In genomic region chr17:87057486-87058266, GRCm38 (mm10) we compare ENCODE assay signal across 12 mouse cellular contexts. TPM values are rescaled to one million over a fixed set of nuclear protein-coding genes. Genes with fewer than 3 reads are reported as not detected.
DNase-seq lines count a peak whose midpoint lies in the region; ATAC-seq lines count a peak whose summit lies in the region.
"Had no signal": no experiment of that assay in that cellular context is flagged by ENCODE, and none has a peak within 500 bp of the region (broad histone marks: within the 10 kb centered on the region; RNA-seq: fewer than 3 reads in every experiment).

No protein-coding gene starts in this region.

- no peak for ATAC-seq in liver, embryonic 11.5 days (replicated peaks; ENCODE audit: low FRiP score)
- ATAC-seq in embryonic facial prominence, embryonic 15.5 days (ENCODE audit: insufficient number of reproducible peaks, low FRiP score, low TSS enrichment, low read depth), result peak; percentile 89
- no peak for ATAC-seq in hindbrain, embryonic 11.5 days (ENCODE audit: low FRiP score)
- no peak for ATAC-seq in erythroid progenitor cell, adult 5-6 weeks (replicated peaks; ENCODE audit: low FRiP score, poor library complexity, severe bottlenecking)
- ATAC-seq: midbrain, embryonic 13.5 days had no signal

- no peak overlapping the region for H3K4me3 ChIP-seq in liver, embryonic 11.5 days (ENCODE audit: low read depth, low read length)
- H3K4me3 ChIP-seq in embryonic facial prominence, embryonic 15.5 days (replicated peaks), result no peak overlapping the region
- H3K4me3 ChIP-seq in hindbrain, embryonic 11.5 days (ENCODE audit: low read depth, low read length), result no peak overlapping the region
- H3K4me3 ChIP-seq: liver, embryonic 13.5 days; midbrain, embryonic 13.5 days had no signal

- no peaks in the 10 kb centered on the region for H3K9me3 ChIP-seq in liver, embryonic 11.5 days (ENCODE audit: control insufficient read depth, low read length)
- no peaks in the 10 kb centered on the region for H3K9me3 ChIP-seq in embryonic facial prominence, embryonic 15.5 days (replicated peaks)
- H3K9me3 ChIP-seq in hindbrain, embryonic 11.5 days (ENCODE audit: control insufficient read depth, low read length), result no peaks in the 10 kb centered on the region
- H3K9me3 ChIP-seq: liver, embryonic 13.5 days; midbrain, embryonic 13.5 days had no signal

- H3K27me3 ChIP-seq in liver, embryonic 11.5 days (replicated peaks; ENCODE audit: control insufficient read depth, insufficient read depth, low read length), result no peaks in the 10 kb centered on the region
- H3K27me3 ChIP-seq in embryonic facial prominence, embryonic 15.5 days, result no peaks in the 10 kb centered on the region
- no peaks in the 10 kb centered on the region for H3K27me3 ChIP-seq in hindbrain, embryonic 11.5 days (ENCODE audit: control insufficient read depth, insufficient read depth, low read length)
- H3K27me3 ChIP-seq: liver, embryonic 13.5 days; midbrain, embryonic 13.5 days had no signal

- H3K4me1 ChIP-seq in liver, embryonic 11.5 days (replicated peaks; ENCODE audit: control insufficient read depth, insufficient read depth, low read length), result no peaks in the 10 kb centered on the region; the same call in none of the 2 replicates
- H3K4me1 ChIP-seq in embryonic facial prominence, embryonic 15.5 days, result peaks cover 35% of the 10 kb centered on the region
- no peaks in the 10 kb centered on the region for H3K4me1 ChIP-seq in hindbrain, embryonic 11.5 days (replicated peaks; ENCODE audit: control insufficient read depth, insufficient read depth, low read length)

- no peaks in the 10 kb centered on the region for H3K36me3 ChIP-seq in liver, embryonic 11.5 days (ENCODE audit: control insufficient read depth, insufficient read depth, low read length)
- no peaks in the 10 kb centered on the region for H3K36me3 ChIP-seq in embryonic facial prominence, embryonic 15.5 days
- H3K36me3 ChIP-seq in hindbrain, embryonic 11.5 days (ENCODE audit: control insufficient read depth, insufficient read depth, low read length), result no peaks in the 10 kb centered on the region
- H3K36me3 ChIP-seq: liver, embryonic 13.5 days; midbrain, embryonic 13.5 days had no signal

- peak; percentile 34 for DNase-seq in liver
- DNase-seq in liver, embryonic 11.5 days (ENCODE audit: low spot score), result no peak
- peak; percentile 63 to 80 for DNase-seq in heart, adult 9 months (ENCODE audit: low spot score in 2 of 2)
- peak; percentile 45 for DNase-seq in mesoderm, embryonic 11.5 days (ENCODE audit: low read depth, low spot score)
- no peak for DNase-seq in hindbrain, embryonic 11.5 days (ENCODE audit: low spot score)
- no peak for DNase-seq in spleen, postnatal 10 days (ENCODE audit: low spot score in 2 of 2)
- DNase-seq: liver, embryonic 13.5 days; thymus, postnatal 36 days had no signal

- 70% methylated on average over 8 of the region's 8 CpGs for WGBS in liver, embryonic 11.5 days
- WGBS in embryonic facial prominence, embryonic 15.5 days, result 14% methylated on average over 8 of the region's 8 CpGs
- 60% methylated on average over 8 of the region's 8 CpGs for WGBS in hindbrain, embryonic 11.5 days

- no peak overlapping the region for H3K4me2 ChIP-seq in liver, embryonic 11.5 days
- peak overlapping the region; percentile 15; the same call in 1 of the 2 replicates for H3K4me2 ChIP-seq in embryonic facial prominence, embryonic 15.5 days (replicated peaks)
- H3K4me2 ChIP-seq in hindbrain, embryonic 11.5 days (replicated peaks; ENCODE audit: low read depth, low read length), result no peak overlapping the region
- H3K4me2 ChIP-seq: liver, embryonic 13.5 days; midbrain, embryonic 13.5 days had no signal

- H3K9ac ChIP-seq in liver, embryonic 11.5 days (ENCODE audit: low read depth, low read length), result no peak overlapping the region
- no peak overlapping the region for H3K9ac ChIP-seq in embryonic facial prominence, embryonic 15.5 days
- H3K9ac ChIP-seq in hindbrain, embryonic 11.5 days (ENCODE audit: low read depth, low read length), result no peak overlapping the region
- H3K9ac ChIP-seq: liver, embryonic 13.5 days; midbrain, embryonic 13.5 days had no signal

- H3K27ac ChIP-seq in liver, embryonic 11.5 days (ENCODE audit: low read depth, low read length), result no peak overlapping the region
- peak overlapping the region; percentile 82 for H3K27ac ChIP-seq in embryonic facial prominence, embryonic 15.5 days (replicated peaks)
- no peak overlapping the region for H3K27ac ChIP-seq in hindbrain, embryonic 11.5 days (ENCODE audit: low read depth, low read length)
- H3K27ac ChIP-seq: kidney, postnatal 0 days; liver, embryonic 13.5 days; midbrain, embryonic 13.5 days had no signal

RNA-seq across cellular contexts. Expression of gene Cript, which starts 32.3 kb away (rescaled TPM):
- polyA plus RNA-seq in liver, embryonic 11.5 days (2014; fragmentation: Nextera tagmentation; extraction: Ambion mirVana), result 98.6 and 105 TPM in 2 replicates
- 114 and 117 TPM in 2 replicates for polyA plus RNA-seq in embryonic facial prominence, embryonic 15.5 days (2015; fragmentation: Nextera tagmentation; extraction: Ambion mirVana)
- polyA plus RNA-seq in hindbrain, embryonic 11.5 days (2014; fragmentation: Nextera tagmentation; extraction: Ambion mirVana), result 212 and 226 TPM in 2 replicates
- total RNA-seq in erythroid progenitor cell, adult 5-6 weeks (2015; ENCODE audit: low replicate concordance), result 53.3 and 91.8 TPM in 2 replicates
- 37.4 and 51.5 TPM in 2 replicates for total RNA-seq in erythroid progenitor cell, adult 5-6 weeks (2017; ENCODE audit: low replicate concordance)

RNA-seq across cellular contexts. Expression of gene Pigf, which starts 32.5 kb away (rescaled TPM):
- 30.7 and 31.3 TPM in 2 replicates for polyA plus RNA-seq in liver, embryonic 11.5 days (2014; fragmentation: Nextera tagmentation; extraction: Ambion mirVana)
- 25.6 and 28.4 TPM in 2 replicates for polyA plus RNA-seq in embryonic facial prominence, embryonic 15.5 days (2015; fragmentation: Nextera tagmentation; extraction: Ambion mirVana)
- polyA plus RNA-seq in hindbrain, embryonic 11.5 days (2014; fragmentation: Nextera tagmentation; extraction: Ambion mirVana), result 42.3 and 45.2 TPM in 2 replicates
- total RNA-seq in erythroid progenitor cell, adult 5-6 weeks (2015; ENCODE audit: low replicate concordance), result 6.3 TPM in 1 of 2 replicates, not detected in the other
- 2.4 and 4.3 TPM in 2 replicates for total RNA-seq in erythroid progenitor cell, adult 5-6 weeks (2017; ENCODE audit: low replicate concordance)

RNA-seq across cellular contexts. Expression of gene Socs5, which starts 49.8 kb away (rescaled TPM):
- 7.1 and 7.9 TPM in 2 replicates for polyA plus RNA-seq in liver, embryonic 11.5 days (2014; fragmentation: Nextera tagmentation; extraction: Ambion mirVana)
- polyA plus RNA-seq in embryonic facial prominence, embryonic 15.5 days (2015; fragmentation: Nextera tagmentation; extraction: Ambion mirVana), result 20.6 and 21.3 TPM in 2 replicates
- polyA plus RNA-seq in hindbrain, embryonic 11.5 days (2014; fragmentation: Nextera tagmentation; extraction: Ambion mirVana), result 15.0 and 16.2 TPM in 2 replicates
- 0.84 and 4.0 TPM in 2 replicates for total RNA-seq in erythroid progenitor cell, adult 5-6 weeks (2015; ENCODE audit: low replicate concordance)
- 1.2 TPM in 1 of 2 replicates, not detected in the other for total RNA-seq in erythroid progenitor cell, adult 5-6 weeks (2017; ENCODE audit: low replicate concordance)

Comparison
In these comparisons a context has a peak if more than half of its experiments do, and no peak if none do; other contexts are left out.
1. DNase-seq: peak in liver (single experiment), heart, adult 9 months (2 of 2) and mesoderm, embryonic 11.5 days (single experiment); none in liver, embryonic 11.5 days (single experiment), hindbrain, embryonic 11.5 days (single experiment) and spleen, postnatal 10 days (0 of 2).